Mouse (Mus musculus) splenic B cell, adult 2 months (primary cell): Measurements from ENCODE around the gene Ttll12.

Source experiments
- DNase-seq: peaks from one replicate; pipeline ENCODE4 v3.0.0-alpha.2; 2011; ENCODE audit warnings: low read depth, low spot score
- H3K27me3 ChIP-seq: 2 replicates; pipeline ENCODE4 v1.6.1; 2012; ENCODE audit warnings: mild to moderate bottlenecking, low read length, moderate library complexity, mixed read lengths; ENCODE audit not compliant: control insufficient read depth, poor library complexity, insufficient read depth, severe bottlenecking
- H3K36me3 ChIP-seq: 2 replicates; pipeline ENCODE4 v1.6.1; 2012; ENCODE audit warnings: mild to moderate bottlenecking, low read length, moderate library complexity, mixed read lengths; ENCODE audit not compliant: control insufficient read depth, poor library complexity, insufficient read depth, severe bottlenecking

Ttll12 gene

DNA sequence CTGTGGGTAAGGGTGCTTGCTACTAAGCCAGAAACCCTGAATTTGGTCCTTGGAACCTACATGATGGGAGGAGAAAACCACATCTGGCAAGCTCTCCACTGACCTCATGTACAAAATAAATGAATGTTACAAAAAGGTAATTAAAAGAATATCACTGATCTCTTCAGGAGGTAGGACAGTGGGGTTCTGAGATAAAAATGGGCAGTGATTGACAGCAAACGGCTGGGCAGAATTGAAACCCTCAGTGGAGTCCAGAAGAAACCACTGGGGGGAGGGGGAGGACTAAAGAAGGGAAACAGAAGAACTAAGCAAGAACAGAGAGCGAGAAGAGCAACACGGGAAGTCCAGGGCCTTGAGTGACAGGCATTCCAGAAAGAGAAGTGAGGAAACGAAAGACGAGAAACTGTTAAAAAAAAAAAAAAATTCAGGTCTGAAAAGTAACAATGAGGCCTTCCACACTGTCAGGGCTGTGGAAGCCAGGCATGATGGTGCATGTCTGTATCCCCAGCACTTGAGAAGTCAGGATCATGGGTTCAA lies 33.9 kb downstream of the Ttll12 start:
- peak; percentile 13 for DNase-seq
- no peaks in the 10 kb centered on the region for H3K36me3 ChIP-seq
- no peaks in the 10 kb centered on the region for H3K27me3 ChIP-seq

DNA sequence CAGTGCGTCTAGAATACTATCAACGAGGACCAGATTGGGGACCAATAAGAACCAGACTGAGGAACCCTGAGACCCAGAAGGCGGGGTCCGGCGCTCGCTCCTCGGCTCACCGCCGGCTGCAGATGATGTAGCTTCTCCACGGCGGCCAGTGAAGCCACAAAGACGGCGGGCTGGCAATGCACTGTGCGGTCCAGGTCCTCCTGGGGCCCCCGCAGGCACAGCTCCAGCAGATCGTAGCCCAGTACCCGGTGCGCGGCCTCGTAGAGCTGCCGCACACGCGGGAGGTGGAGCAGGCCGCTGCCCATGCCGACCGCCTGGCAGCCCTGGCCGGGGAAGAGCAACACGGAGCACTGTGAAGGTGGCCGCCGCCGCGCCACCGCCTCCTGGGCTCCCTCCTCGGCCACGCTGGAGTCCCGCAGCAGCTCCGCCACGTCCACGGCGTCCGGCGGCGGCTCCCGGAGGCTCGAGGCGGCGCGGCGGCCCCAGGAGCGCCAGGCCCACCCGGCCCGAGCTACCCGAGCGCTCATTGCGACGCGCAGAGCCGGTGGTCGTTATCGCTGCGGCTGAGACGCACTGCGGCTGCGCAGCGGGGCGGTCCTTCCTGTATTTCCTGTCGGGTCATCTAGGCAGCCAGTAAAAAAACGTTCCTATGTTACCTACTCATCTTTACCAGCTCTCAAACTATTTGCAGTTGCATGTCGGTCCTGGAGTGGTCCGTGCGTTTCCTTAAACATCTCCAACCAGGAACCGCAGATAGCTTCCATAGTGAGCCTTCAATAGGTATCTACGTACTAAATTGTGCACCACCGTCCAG lies 39.6 kb downstream of the Ttll12 start:
- no peaks in the 10 kb centered on the region for H3K36me3 ChIP-seq
- peak; percentile 90 for DNase-seq
- no peaks in the 10 kb centered on the region for H3K27me3 ChIP-seq

DNA sequence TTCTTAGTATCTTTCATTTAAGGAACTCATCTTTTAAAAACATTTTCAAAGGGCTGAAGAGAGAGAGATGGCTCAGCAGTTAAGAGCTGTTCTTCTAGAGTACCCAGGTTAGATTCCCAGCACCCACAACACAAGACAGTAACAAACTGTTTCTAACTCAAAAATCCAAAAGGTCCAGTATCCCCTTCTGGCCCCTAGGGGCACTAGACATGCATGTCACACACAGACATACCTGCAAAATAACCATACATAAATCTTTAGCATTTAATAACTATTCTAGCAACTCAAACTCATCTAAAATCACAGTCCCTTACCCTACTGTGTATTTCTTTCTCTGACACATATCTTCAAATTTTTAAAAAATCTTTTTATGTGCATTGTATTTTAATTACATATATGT lies 41.1 kb downstream of the Ttll12 start:
- no peaks in the 10 kb centered on the region for H3K27me3 ChIP-seq
- no peaks in the 10 kb centered on the region for H3K36me3 ChIP-seq
- DNase-seq = peak; percentile 47

DNA sequence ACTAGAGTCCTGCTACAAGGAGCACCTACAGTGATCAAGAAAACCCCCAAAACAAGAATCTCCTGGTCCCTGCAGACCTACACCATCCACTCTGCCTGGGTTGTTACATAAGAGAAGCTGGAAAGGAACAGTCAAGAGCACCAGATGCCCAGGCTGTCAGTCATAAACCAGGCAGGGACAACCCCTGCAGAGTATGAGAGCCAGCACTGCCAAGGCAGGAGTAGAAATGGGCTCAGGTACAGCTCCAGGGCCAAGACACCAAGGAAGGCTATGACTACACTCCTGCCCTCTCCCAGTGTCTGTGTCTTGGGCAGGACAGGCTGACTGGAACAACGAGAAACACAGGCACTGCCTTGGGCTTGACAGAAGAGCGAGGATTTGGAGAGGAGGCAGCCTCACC lies 44.8 kb downstream of the Ttll12 start:
- DNase-seq = no peak
- Histone ChIP-seq H3K36me3 (peaks cover 2% of the 10 kb centered on the region; the same call in 1 of the 2 replicates), H3K27me3 (no peaks in the 10 kb centered on the region)

DNA sequence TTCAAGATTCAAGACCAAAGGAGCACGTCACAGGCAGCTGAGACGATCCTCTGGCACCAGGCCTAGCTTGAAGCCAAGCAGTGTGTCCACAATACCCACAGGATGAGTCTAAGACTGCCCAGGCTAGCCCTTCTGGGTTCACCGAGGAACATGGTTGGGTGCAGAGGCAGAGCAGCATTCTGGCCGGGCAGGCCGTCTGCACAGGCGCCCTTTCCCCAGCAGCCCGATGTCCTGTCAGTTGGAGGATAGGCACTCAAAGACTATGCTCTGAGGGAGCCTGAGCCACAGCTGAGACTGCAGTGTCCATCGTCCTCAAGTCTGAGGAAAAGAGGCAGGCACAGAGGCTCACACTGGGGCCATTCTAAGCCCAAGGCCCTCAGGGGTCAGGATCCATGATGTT lies 47.8 kb downstream of the Ttll12 start:
- no peak for DNase-seq
- H3K27me3 ChIP-seq = no peaks in the 10 kb centered on the region

DNA sequence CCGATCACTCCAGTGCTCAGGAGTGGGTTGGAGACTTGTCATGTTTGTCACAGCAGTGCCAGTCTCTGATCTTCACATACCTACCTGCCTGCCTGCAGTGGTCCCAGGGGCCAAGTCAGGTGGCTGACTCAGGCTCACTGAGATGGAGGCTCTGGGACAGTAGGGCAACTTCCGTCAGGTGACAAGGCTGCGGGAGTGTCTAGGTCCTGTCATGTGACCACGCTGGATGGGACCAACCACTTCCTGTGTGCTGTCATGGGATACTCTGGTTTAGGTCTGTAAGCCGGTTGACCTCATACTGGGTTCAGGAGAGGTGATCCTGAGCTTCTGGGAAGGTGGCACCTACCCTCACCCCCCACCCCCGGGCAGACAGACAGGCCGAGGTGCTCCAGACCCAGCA lies 48.9 kb downstream of the Ttll12 start:
- H3K36me3 ChIP-seq = peaks cover 2% of the 10 kb centered on the region; the same call in 1 of the 2 replicates
- no peaks in the 10 kb centered on the region for H3K27me3 ChIP-seq
- no peak for DNase-seq

More for the DNA sequence above, 47.8 kb downstream of the Ttll12 start:
- peaks cover 2% of the 10 kb centered on the region; the same call in 1 of the 2 replicates for H3K36me3 ChIP-seq

DNA sequence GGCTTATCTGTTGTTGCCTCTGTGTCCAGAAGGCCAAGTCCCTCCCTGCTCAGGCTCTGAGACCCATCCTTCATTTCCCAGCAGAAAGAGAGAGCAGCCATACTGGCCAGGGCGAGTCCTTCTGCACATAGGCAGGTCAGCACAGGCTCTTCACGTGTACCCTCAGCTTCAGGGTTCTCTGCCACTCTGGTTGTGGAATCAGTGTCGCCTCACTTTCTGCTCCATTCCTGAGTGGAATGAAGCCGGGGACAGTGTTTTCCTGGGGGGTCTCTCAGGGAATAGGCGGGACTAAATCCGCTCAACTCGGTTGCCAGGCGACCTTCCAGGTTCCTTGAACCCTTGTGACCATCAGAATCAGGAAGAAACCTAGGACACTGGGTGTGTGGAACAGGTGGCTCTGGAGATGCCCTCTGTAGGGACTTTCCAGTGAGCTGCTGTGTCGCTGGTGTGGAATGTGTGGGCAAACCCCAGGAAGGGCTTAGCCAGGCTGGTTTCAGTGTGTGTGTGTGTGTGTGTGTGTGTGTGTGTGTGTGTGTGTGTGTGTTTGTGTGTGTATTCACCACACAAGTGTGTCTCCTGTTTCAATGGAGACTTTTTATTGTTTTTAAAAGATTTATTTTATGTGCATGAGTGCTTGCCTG lies 53.2 kb downstream of the Ttll12 start:
- Histone ChIP-seq H3K27me3 (no peaks in the 10 kb centered on the region), H3K36me3 (no peaks in the 10 kb centered on the region)
- DNase-seq = no peak

DNA sequence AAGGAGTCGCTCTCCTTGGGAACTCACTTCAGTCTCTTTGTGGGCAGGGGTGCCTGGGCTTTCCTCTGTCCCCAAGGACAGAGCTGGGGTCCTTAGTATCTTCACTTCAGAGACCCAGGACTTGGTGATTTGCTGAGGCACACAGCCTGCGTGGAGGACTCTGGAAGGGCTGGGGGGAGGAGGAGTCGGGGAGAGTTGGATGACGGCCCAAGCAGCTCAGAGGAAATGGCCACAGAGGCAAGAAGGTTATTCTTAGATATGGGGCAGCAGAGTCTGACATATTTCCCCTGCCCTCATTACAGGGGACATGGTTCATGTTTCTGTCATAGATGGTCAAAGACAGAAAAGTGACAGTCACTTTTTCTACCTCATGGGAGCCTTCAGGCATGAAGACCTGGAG lies 55.1 kb downstream of the Ttll12 start:
- Histone ChIP-seq H3K27me3 (no peaks in the 10 kb centered on the region), H3K36me3 (no peaks in the 10 kb centered on the region)
- DNase-seq = no peak

DNA sequence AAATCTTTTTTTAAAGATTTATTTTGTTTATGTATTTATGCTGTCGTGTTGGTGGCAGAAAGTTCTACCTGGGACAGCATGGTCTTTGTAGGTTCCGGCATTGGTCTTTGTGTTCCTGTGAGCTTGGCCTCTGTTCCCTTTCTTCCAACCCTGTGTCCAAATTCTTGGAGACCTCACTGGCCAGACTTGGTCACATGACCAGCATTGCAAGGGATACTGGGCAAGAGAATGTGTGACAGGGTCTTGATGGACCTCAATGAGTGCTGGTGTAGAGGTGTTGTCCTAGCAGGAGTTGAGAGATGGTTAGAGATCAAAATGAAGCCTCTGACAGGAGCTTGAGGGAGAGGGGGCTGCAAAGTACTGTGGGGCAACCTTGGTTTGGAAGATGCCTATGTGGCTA lies 56.1 kb downstream of the Ttll12 start:
- no peak for DNase-seq
- H3K27me3 ChIP-seq = no peaks in the 10 kb centered on the region
- H3K36me3 ChIP-seq = no peaks in the 10 kb centered on the region

DNA sequence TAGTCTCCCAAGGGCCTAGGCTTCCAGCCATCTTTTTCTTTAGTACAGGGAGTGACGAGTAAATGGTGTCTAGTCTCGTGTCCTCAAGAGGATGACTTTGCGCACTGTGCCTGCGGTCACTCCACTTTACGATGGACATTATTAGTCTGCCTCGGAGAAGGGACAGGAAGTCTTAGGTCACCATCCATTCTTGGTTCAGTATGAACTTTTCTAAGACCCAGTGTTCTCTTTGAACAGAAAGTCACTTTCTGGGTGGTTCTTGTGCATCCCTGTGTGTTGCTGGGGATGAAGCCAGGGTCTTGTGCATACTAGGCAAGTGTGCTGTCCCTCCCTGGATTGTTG lies 59.1 kb downstream of the Ttll12 start:
- Histone ChIP-seq H3K36me3 (no peaks in the 10 kb centered on the region), H3K27me3 (no peaks in the 10 kb centered on the region)
- no peak for DNase-seq

DNA sequence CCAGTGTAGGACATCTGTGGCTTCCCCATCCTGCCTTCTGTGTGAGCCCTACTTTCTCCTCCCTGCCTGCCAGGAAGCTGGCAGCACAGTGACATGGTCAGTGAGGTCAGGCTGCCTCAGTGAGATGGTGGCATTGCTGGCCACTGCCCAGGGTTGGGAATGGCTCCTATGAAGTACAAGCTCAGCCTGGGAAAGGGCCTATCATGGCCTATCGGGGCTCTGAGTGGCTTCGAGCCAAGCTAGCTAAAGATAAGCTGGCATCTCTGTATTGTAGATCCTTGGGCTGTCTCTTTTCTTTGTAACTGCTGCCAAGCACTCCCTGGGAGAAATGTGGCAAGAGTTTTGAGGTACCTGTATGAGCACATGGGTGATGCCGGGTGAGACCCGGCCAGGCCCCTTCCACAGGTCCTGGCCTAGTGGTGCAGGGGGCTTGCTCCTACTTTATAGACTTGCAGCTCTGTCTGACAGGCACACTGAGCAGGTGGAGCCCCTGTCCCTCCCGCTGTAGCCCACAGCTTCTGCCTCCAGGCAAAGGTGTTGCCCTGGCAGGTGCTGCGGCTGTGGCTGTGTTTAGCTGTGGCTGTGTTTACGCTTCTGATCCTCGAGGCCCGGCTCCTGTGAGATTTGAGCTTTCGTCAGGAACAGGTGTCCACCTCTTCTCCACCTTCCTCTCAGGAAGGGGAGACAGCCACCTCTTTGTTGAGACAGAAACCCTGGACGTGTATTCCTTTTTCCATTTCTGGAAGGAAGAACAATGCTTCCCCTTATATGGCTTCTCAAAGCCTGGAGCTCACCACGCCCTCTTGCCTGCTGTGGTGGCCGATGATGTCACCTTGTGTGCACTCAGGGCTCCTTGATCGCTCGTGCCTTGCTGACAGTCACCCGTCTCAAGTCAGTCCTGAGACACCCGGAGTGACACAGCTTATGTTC lies 59.7 kb downstream of the Ttll12 start:
- DNase-seq = no peak
- Histone ChIP-seq H3K36me3 (no peaks in the 10 kb centered on the region), H3K27me3 (no peaks in the 10 kb centered on the region)

DNA sequence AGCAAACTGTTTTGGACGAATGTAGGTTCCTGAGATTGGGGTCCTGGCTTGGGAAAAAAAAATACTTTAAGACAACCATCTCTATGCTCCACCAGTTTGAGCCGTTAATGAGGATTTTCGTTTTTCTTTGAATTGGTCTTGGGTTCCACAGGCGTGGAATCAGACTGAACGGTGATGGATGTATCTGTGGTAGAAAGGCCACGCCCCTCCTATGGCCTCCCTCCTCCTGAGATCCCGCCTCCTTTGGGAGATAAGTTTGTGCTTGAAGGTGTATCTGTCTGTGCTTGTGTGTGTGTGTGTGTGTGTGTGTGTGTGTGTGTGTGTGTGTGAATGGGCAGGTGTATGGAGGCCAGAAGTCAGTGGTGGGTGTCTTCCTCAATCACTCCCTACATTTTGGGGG lies 62.4 kb downstream of the Ttll12 start:
- H3K27me3 ChIP-seq = no peaks in the 10 kb centered on the region
- DNase-seq = no peak
- H3K36me3 ChIP-seq = no peaks in the 10 kb centered on the region

DNA sequence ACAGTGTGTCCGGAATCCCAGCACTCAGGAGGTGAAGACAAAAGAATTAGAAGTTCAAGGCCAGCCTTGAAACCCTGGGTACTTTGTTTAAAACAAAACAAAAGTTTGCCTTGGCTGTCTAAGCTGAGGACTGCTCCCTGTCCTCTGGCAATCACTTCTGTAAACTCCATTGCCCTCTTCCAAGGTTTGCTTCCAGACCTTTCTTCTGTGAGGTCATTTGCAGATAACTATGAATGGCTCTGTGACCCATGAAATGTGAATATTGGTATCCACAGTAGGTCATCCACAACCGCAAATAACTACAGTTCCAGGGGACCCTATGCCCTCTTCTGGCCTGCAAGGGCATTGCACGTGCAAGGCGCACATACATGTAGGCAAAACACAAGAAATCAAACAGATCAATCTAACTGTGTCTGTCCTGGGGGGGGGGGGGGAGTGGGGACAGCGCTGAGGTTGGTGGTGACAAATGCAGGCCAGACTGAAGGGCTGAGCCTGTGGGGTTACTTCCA lies 62.9 kb downstream of the Ttll12 start:
- DNase-seq = no peak
- no peaks in the 10 kb centered on the region for H3K27me3 ChIP-seq
- H3K36me3 ChIP-seq = no peaks in the 10 kb centered on the region

DNA sequence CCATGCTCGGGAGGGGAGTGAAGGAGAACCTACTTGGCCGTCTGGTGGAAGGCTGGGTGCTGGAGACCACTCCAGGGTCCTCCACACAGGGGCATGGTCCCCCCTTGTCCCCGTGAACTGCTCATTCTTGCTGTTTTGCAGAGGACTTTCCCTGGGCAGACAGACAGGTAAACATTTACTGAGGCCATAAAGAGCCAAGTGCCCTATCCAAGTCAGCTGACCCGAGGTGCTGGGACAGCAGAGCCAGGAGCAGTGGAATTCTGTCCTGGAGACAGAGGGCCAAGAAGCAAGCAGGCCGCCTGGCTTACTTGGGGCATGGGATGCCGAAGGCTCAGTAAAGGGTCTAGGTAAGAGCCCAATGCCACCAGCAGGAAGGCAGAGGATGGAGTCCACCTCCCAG lies 64.3 kb downstream of the Ttll12 start:
- no peaks in the 10 kb centered on the region for H3K36me3 ChIP-seq
- peaks cover 2% of the 10 kb centered on the region; the same call in 1 of the 2 replicates for H3K27me3 ChIP-seq
- DNase-seq = no peak
